Mouse (Mus musculus): ENCODE measurements around the gene Ip6k1. TPM values are rescaled to one million over a fixed set of nuclear protein-coding genes. Genes with fewer than 3 reads are reported as not detected.

Gene Ip6k1
- polyA plus RNA-seq, 1 experiment = 78.9 TPM

- WGBS = 71% methylated on average over 7 of the region's 7 CpGs
- no peak for DNase-seq
- peaks cover 3% of the 10 kb centered on the region for H3K36me3 ChIP-seq (ENCODE audit: control insufficient read depth, insufficient read depth, low read length)
- no peak overlapping the region for H3K27ac ChIP-seq (ENCODE audit: insufficient read depth, low read depth, low read length)
- peaks cover 8% of the 10 kb centered on the region; the same call in 1 of the 2 replicates for H3K4me1 ChIP-seq (ENCODE audit: control insufficient read depth, insufficient read depth, low read length)
- TF ChIP-seq POLR2A (IDR thresholded peaks at IDR 0.05; ENCODE audit: low read depth, low read length) (no peak), CTCF (conservative IDR thresholded peaks at IDR 0.05; ENCODE audit: insufficient read depth, insufficient read length, low read depth, low read length) (no peak)
- H3K4me3 ChIP-seq (ENCODE audit: insufficient read depth, low read depth, low read length) = no peak overlapping the region
- no peaks in the 10 kb centered on the region for H3K27me3 ChIP-seq (replicated peaks; ENCODE audit: control insufficient read depth, insufficient read depth, low read length)
Observed at GRCm38 (mm10) chr9:108052411-108052810, 50.1 kb downstream of the Ip6k1 start.

GRCm38 (mm10) chr9:108052885-108053664 is 50.8 kb downstream of the Ip6k1 start, which contains the start of gene Amigo3:
TSS of gene Amigo3 (plus strand) at chr9:108053159.
- H3K27ac ChIP-seq (ENCODE audit: insufficient read depth, low read depth, low read length) = no peak within 1 kb of the TSS
- H3K4me1 ChIP-seq (ENCODE audit: control insufficient read depth, insufficient read depth, low read length) = peaks cover 8% of the 10 kb centered on the region; the same call in 1 of the 2 replicates
- 51% methylated on average over 20 of the region's 20 CpGs for WGBS
- peak; percentile 99 for DNase-seq
- no peaks in the 10 kb centered on the region for H3K27me3 ChIP-seq (replicated peaks; ENCODE audit: control insufficient read depth, insufficient read depth, low read length)
- peaks cover 3% of the 10 kb centered on the region for H3K36me3 ChIP-seq (ENCODE audit: control insufficient read depth, insufficient read depth, low read length)
- no peak within 1 kb of the TSS for H3K4me3 ChIP-seq (ENCODE audit: insufficient read depth, low read depth, low read length)
- TF ChIP-seq POLR2A (IDR thresholded peaks at IDR 0.05; ENCODE audit: low read depth, low read length) = no peak
- peak; percentile 91 for TF ChIP-seq CTCF (conservative IDR thresholded peaks at IDR 0.05; ENCODE audit: insufficient read depth, insufficient read length, low read depth, low read length)

GRCm38 (mm10) chr9:108053665-108054225 is 51.4 kb downstream of the Ip6k1 start:
- H3K27me3 ChIP-seq (replicated peaks; ENCODE audit: control insufficient read depth, insufficient read depth, low read length) = no peaks in the 10 kb centered on the region
- 77% methylated on average over 15 of the region's 15 CpGs for WGBS
- peaks cover 3% of the 10 kb centered on the region for H3K36me3 ChIP-seq (ENCODE audit: control insufficient read depth, insufficient read depth, low read length)
- no peak for TF ChIP-seq CTCF (conservative IDR thresholded peaks at IDR 0.05; ENCODE audit: insufficient read depth, insufficient read length, low read depth, low read length)
- TF ChIP-seq POLR2A (IDR thresholded peaks at IDR 0.05; ENCODE audit: low read depth, low read length) = no peak
- H3K4me3 ChIP-seq (ENCODE audit: insufficient read depth, low read depth, low read length) = no peak overlapping the region
- peaks cover 8% of the 10 kb centered on the region; the same call in 1 of the 2 replicates for H3K4me1 ChIP-seq (ENCODE audit: control insufficient read depth, insufficient read depth, low read length)
- no peak overlapping the region for H3K27ac ChIP-seq (ENCODE audit: insufficient read depth, low read depth, low read length)
- no peak for DNase-seq

- Histone ChIP-seq H3K27ac (ENCODE audit: insufficient read depth, low read depth, low read length) (no peak overlapping the region), H3K4me3 (ENCODE audit: insufficient read depth, low read depth, low read length) (no peak overlapping the region), H3K4me1 (ENCODE audit: control insufficient read depth, insufficient read depth, low read length) (peaks cover 7% of the 10 kb centered on the region; the same call in 1 of the 2 replicates), H3K36me3 (ENCODE audit: control insufficient read depth, insufficient read depth, low read length) (peaks cover 3% of the 10 kb centered on the region), H3K27me3 (replicated peaks; ENCODE audit: control insufficient read depth, insufficient read depth, low read length) (no peaks in the 10 kb centered on the region)
- TF ChIP-seq CTCF (conservative IDR thresholded peaks at IDR 0.05; ENCODE audit: insufficient read depth, insufficient read length, low read depth, low read length) = no peak
- TF ChIP-seq POLR2A (IDR thresholded peaks at IDR 0.05; ENCODE audit: low read depth, low read length) = no peak
- DNase-seq = no peak
- 93% methylated on average over 22 of the region's 22 CpGs for WGBS
Observed at GRCm38 (mm10) chr9:108054331-108055040, 52.2 kb downstream of the Ip6k1 start.

- 69% methylated on average over 1 of the region's 1 CpGs for whole genome bisulfite sequencing
- H3K4me3 ChIP-seq (ENCODE audit: insufficient read depth, low read depth, low read length) = no peak overlapping the region
- no peak for DNase-seq
- H3K27ac ChIP-seq (ENCODE audit: insufficient read depth, low read depth, low read length) = no peak overlapping the region
- H3K27me3 ChIP-seq (replicated peaks; ENCODE audit: control insufficient read depth, insufficient read depth, low read length) = no peaks in the 10 kb centered on the region
- peaks cover 3% of the 10 kb centered on the region for H3K36me3 ChIP-seq (ENCODE audit: control insufficient read depth, insufficient read depth, low read length)
- H3K4me1 ChIP-seq (ENCODE audit: control insufficient read depth, insufficient read depth, low read length) = 0 out of 2 replicates have a peak, but pooled peaks cover 4% of the 10 kb centered on the region
- no peak for TF ChIP-seq POLR2A (IDR thresholded peaks at IDR 0.05; ENCODE audit: low read depth, low read length)
- no peak for TF ChIP-seq CTCF (conservative IDR thresholded peaks at IDR 0.05; ENCODE audit: insufficient read depth, insufficient read length, low read depth, low read length)
Observed at GRCm38 (mm10) chr9:108055061-108055460, 52.8 kb downstream of the Ip6k1 start.

- 80% methylated on average over 6 of the region's 6 CpGs for WGBS
- Histone ChIP-seq H3K4me3 (ENCODE audit: insufficient read depth, low read depth, low read length) (no peak overlapping the region), H3K27me3 (replicated peaks; ENCODE audit: control insufficient read depth, insufficient read depth, low read length) (no peaks in the 10 kb centered on the region), H3K4me1 (ENCODE audit: control insufficient read depth, insufficient read depth, low read length) (0 out of 2 replicates have a peak, but pooled peaks cover 4% of the 10 kb centered on the region), H3K27ac (ENCODE audit: insufficient read depth, low read depth, low read length) (no peak overlapping the region), H3K36me3 (ENCODE audit: control insufficient read depth, insufficient read depth, low read length) (peaks cover 3% of the 10 kb centered on the region)
- TF ChIP-seq POLR2A (IDR thresholded peaks at IDR 0.05; ENCODE audit: low read depth, low read length) (no peak), CTCF (conservative IDR thresholded peaks at IDR 0.05; ENCODE audit: insufficient read depth, insufficient read length, low read depth, low read length) (no peak)
- DNase-seq = no peak
Observed at GRCm38 (mm10) chr9:108055661-108056237, 53.4 kb downstream of the Ip6k1 start.
